Comparison of ENCODE assay signal across 8 mouse cellular contexts in the genomic region with DNA sequence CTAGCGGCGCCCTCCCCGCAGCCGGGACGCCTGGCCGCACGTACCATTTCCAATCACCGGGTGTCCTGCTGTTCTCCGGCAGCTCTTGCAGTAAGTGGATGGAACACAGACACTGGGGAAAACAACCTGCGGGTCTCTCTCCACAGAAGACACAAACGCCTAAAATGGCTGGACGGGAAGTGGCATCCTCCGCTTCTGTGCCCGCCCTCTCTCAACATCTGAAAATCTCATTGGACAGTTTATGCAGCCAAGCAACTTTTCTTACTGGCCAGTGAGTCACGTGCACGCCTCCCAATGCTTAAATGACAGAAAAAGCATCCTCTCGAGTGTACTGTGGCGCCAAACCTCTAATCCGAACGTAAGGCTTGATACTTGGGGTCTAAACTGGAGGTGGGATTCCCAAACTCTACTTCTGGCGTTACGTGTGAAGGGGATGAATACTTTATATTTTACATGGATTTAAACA. TPM values are rescaled to one million over a fixed set of nuclear protein-coding genes. Genes with fewer than 3 reads are reported as not detected.
A peak's percentile ranks its signal among the peaks of the same experiment; 100 is the strongest.
DNase-seq lines count a peak whose midpoint lies in the region; ATAC-seq lines count a peak whose summit lies in the region.

A gene (minus strand): TSS at position 194 of the 466 bp plus-strand sequence.

- H3K9ac ChIP-seq in hindbrain, embryonic 14.5 days: peak within 1 kb of the TSS; percentile 86

- peak within 1 kb of the TSS; percentile 73 for H3K4me3 ChIP-seq in hindbrain, embryonic 14.5 days (replicated peaks; ENCODE audit: low read length)

- under 1% methylated on average over 22 of the region's 22 CpGs for WGBS in hindbrain, embryonic 14.5 days

- H3K9me3 ChIP-seq in hindbrain, embryonic 14.5 days (ENCODE audit: control insufficient read depth, low read length): no peaks in the 10 kb centered on the region

- ATAC-seq in hindbrain, embryonic 14.5 days (ENCODE audit: low FRiP score): peak; percentile 98

- peaks cover 29% of the 10 kb centered on the region for H3K36me3 ChIP-seq in hindbrain, embryonic 14.5 days (replicated peaks; ENCODE audit: control insufficient read depth, insufficient read depth)

- H3K4me1 ChIP-seq in hindbrain, embryonic 14.5 days (replicated peaks; ENCODE audit: control insufficient read depth, insufficient read depth, low read length): peaks cover 23% of the 10 kb centered on the region

- peak; percentile 98 for DNase-seq in R1 (ENCODE audit: low read depth, low spot score)
- DNase-seq in cerebellum, postnatal 25 days: peak; percentile 87 to 88
- peak; percentile 75 to 81 for DNase-seq in frontal cortex, postnatal 25 days (ENCODE audit: low spot score in 2 of 2)
- peak; percentile 93 for DNase-seq in hindbrain, embryonic 14.5 days (ENCODE audit: low spot score)
- DNase-seq in layer of hippocampus, postnatal 36 days: peak; percentile 87
- DNase-seq in lung, postnatal 36 days: peak; percentile 96
- DNase-seq in retina, postnatal 1 day: peak; percentile 97
- DNase-seq in urinary bladder, adult 18-20 months (ENCODE audit: low spot score in 2 of 2): peak; percentile 75 to 83

- H3K27me3 ChIP-seq in hindbrain, embryonic 14.5 days (ENCODE audit: control insufficient read depth, insufficient read depth, low read length): no peaks in the 10 kb centered on the region

- peak within 1 kb of the TSS; percentile 79 for H3K4me2 ChIP-seq in hindbrain, embryonic 14.5 days (replicated peaks)

- H3K27ac ChIP-seq in hindbrain, embryonic 14.5 days: peak within 1 kb of the TSS; percentile 95

RNA-seq across cellular contexts. Expression of the gene that starts here (rescaled TPM):
- polyA plus RNA-seq in hindbrain, embryonic 14.5 days (2014; fragmentation: Nextera tagmentation; extraction: Ambion mirVana): 60.8 and 65.5 TPM in 2 replicates
- total RNA-seq in layer of hippocampus, postnatal 36 days (2021): 100 to 1,000 TPM in 1 of 2 experiments, 10 to 100 TPM in 1; 98.6 to 106 TPM

Comparison
In these comparisons a context has a peak if more than half of its experiments do, and no peak if none do; other contexts are left out.
1. Peak in every context shown above with its lines: DNase-seq, ATAC-seq, H3K4me3 ChIP-seq and H3K27ac ChIP-seq.